Mouse (Mus musculus) lung, postnatal 0 days (tissue): ENCODE measurements around the gene Gfod1.

ENCODE experiments used
- CTCF ChIP-seq: IDR thresholded peaks from 2 replicates; pipeline ENCODE4 v1.5.1; 2016; ENCODE audit warnings: antibody characterized with exemption, mild to moderate bottlenecking
- EP300 ChIP-seq: IDR thresholded peaks from 2 replicates; pipeline ENCODE4 v1.6.1; 2016; ENCODE audit warnings: antibody characterized with exemption, mild to moderate bottlenecking, control low read depth

GRCm38 (mm10) chr13:43183248-43184055 lies 120.5 kb downstream of the Gfod1 start:
- TF ChIP-seq EP300 (no peak), CTCF (0 out of 2 replicates have a peak, but pooled peaks have one; percentile 8)
